Mouse (Mus musculus) testis, postnatal 10 days (tissue): ENCODE results near the gene Zc3h14.

Experiments used
- DNase-seq: peaks from one replicate; pipeline ENCODE4 v3.0.0; 2021; ENCODE audit warnings: low spot score

Zc3h14 gene

GRCm38 (mm10) chr12:98737801-98738350 lies 8.9 kb upstream of the Zc3h14 start:
- DNase-seq = peak; percentile 41

- DNase-seq = no peak
Measured at GRCm38 (mm10) chr12:98741011-98741501, 5.7 kb upstream of the Zc3h14 start.

GRCm38 (mm10) chr12:98745626-98746025 lies 1.1 kb upstream of the Zc3h14 start:
- no peak for DNase-seq

- DNase-seq = peak; percentile 68
Measured at GRCm38 (mm10) chr12:98746131-98746530, 633 bp upstream of the Zc3h14 start.

GRCm38 (mm10) chr12:98747380-98747753 lies 603 bp downstream of the Zc3h14 start:
- DNase-seq = no peak

- no peak for DNase-seq
Measured at GRCm38 (mm10) chr12:98757636-98758035, 10.9 kb downstream of the Zc3h14 start.

- DNase-seq = no peak
Measured at GRCm38 (mm10) chr12:98759700-98760099, 12.9 kb downstream of the Zc3h14 start.

- no peak for DNase-seq
Measured at GRCm38 (mm10) chr12:98766241-98766640, 19.5 kb downstream of the Zc3h14 start.

GRCm38 (mm10) chr12:98777509-98777908 lies 30.7 kb downstream of the Zc3h14 start:
- no peak for DNase-seq

GRCm38 (mm10) chr12:98779148-98779547 lies 32.4 kb downstream of the Zc3h14 start:
- DNase-seq = no peak

- DNase-seq = no peak
Measured at GRCm38 (mm10) chr12:98784251-98784650, 37.5 kb downstream of the Zc3h14 start.

- DNase-seq = no peak
Measured at GRCm38 (mm10) chr12:98795731-98796318, 49.1 kb downstream of the Zc3h14 start.

GRCm38 (mm10) chr12:98800334-98800733 lies 53.6 kb downstream of the Zc3h14 start:
- no peak for DNase-seq

GRCm38 (mm10) chr12:98802245-98802644 lies 55.5 kb downstream of the Zc3h14 start:
- no peak for DNase-seq

- no peak for DNase-seq
Measured at GRCm38 (mm10) chr12:98804078-98804748, 57.4 kb downstream of the Zc3h14 start.

GRCm38 (mm10) chr12:98820781-98821180 lies 74.0 kb downstream of the Zc3h14 start:
- no peak for DNase-seq

GRCm38 (mm10) chr12:98831122-98831521 lies 84.4 kb downstream of the Zc3h14 start:
- no peak for DNase-seq

GRCm38 (mm10) chr12:98832929-98833598 lies 86.3 kb downstream of the Zc3h14 start:
- no peak for DNase-seq

GRCm38 (mm10) chr12:98833901-98834300 lies 87.1 kb downstream of the Zc3h14 start:
- no peak for DNase-seq

GRCm38 (mm10) chr12:98834879-98835278 lies 88.1 kb downstream of the Zc3h14 start:
- DNase-seq = no peak

GRCm38 (mm10) chr12:98835466-98835865 lies 88.7 kb downstream of the Zc3h14 start:
- DNase-seq = no peak
